Mouse (Mus musculus) neural tube, embryonic 13.5 days (tissue): ENCODE measurements at regions not wholly inside any gene's neighbourhood (a gene's known extent, or its start where the extent isn't known, plus 50 kb on each side); places are given as distances from the start of the nearest gene placed in this dataset.
"Not testable (repeated sequence)": the region's sequence is repeated elsewhere in the genome, so short reads cannot be mapped to it uniquely, and the experiment has no call there.

Source experiments
- ATAC-seq: fragments of 200-750 bp; cut with Nextera tagmentation; 2 replicates; pipeline ENCODE4 v1.8.0; 2017; ENCODE audit warnings: low read depth, mild to moderate bottlenecking, moderate TSS enrichment, moderate library complexity
- H3K27ac ChIP-seq: fragments of 300-500 bp; sonication (generic); replicated peaks from 2 replicates; pipeline ENCODE4 v1.5.1; 2015; ENCODE audit warnings: moderate library complexity, mild to moderate bottlenecking, inconsistent platforms
- H3K27me3 ChIP-seq: fragments of 300-500 bp; sonication (generic); 2 replicates; pipeline ENCODE4 v1.6.1; 2015; ENCODE audit warnings: mild to moderate bottlenecking, inconsistent platforms
- H3K36me3 ChIP-seq: fragments of 300-500 bp; sonication (generic); 2 replicates; pipeline ENCODE4 v1.6.1; 2015; ENCODE audit warnings: mild to moderate bottlenecking, inconsistent platforms
- H3K4me1 ChIP-seq: fragments of 300-500 bp; sonication (generic); replicated peaks from 2 replicates; pipeline ENCODE4 v1.6.1; 2015; ENCODE audit warnings: inconsistent platforms
- H3K4me2 ChIP-seq: fragments of 300-500 bp; sonication (generic); 2 replicates; pipeline ENCODE4 v1.6.1; 2015; ENCODE audit warnings: inconsistent platforms, mild to moderate bottlenecking, moderate library complexity
- H3K4me3 ChIP-seq: fragments of 300-500 bp; sonication (generic); 2 replicates; pipeline ENCODE4 v1.5.1; 2015; ENCODE audit warnings: mild to moderate bottlenecking, inconsistent platforms
- H3K9ac ChIP-seq: fragments of 300-500 bp; sonication (generic); 2 replicates; pipeline ENCODE4 v1.6.1; 2015; ENCODE audit warnings: moderate library complexity, mild to moderate bottlenecking, inconsistent platforms
- H3K9me3 ChIP-seq: fragments of 300-500 bp; sonication (generic); 2 replicates; pipeline ENCODE4 v1.6.1; 2016; ENCODE audit warnings: inconsistent platforms
- WGBS: fragments of 180-500 bp; shearing (Covaris S2); methylation state at CpG from one replicate; pipeline ENCODE4 v1.1.7; 2015; 5-methylcytosine and 5-hydroxymethylcytosine counted together

DNA sequence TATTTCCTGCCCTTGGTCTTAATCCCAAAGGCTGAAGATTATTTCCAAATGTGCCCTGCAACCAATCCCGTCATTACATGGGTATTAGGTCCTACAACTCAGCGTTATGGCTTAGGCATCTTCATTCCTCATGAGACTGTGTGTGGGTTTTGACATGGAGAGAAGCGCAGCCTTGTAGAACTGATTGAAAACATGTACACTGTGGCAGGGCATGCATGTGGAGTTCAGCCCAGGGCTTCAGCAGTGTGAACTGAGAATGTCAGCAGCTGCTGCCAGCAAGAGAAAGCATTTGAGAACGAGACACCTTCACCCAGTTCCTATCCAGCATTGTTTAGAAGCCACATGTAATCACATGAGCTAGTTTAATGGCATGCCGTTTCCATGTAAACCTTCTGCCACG lies 149.3 kb downstream of the Lyplal1 start:
- Histone ChIP-seq H3K4me2 (no peak overlapping the region), H3K36me3 (no peaks in the 10 kb centered on the region), H3K9me3 (no peaks in the 10 kb centered on the region), H3K4me3 (no peak overlapping the region), H3K4me1 (no peaks in the 10 kb centered on the region), H3K27me3 (no peaks in the 10 kb centered on the region), H3K9ac (no peak overlapping the region), H3K27ac (no peak overlapping the region)
- ATAC-seq, result no peak
- 81% methylated on average over 6 of the region's 6 CpGs for WGBS

DNA sequence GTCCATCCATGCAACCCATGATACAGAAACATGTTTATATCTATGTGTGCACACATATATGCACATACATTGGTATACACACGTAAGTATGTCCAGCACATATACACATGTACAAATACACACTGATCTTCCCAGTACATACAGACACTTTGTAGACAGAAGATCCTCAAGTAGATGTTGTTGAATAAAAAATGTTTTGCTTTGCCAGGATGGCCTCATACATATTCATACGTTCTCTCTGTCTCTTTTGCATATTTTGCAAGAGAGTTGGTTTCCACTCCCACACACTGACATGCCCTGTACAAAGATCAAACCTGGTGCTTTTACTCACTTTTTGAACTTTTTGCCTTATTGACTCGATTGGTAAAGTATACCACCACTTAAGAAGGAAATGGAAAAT lies 148.5 kb downstream of the Lyplal1 start:
- Histone ChIP-seq H3K27ac (no peak overlapping the region), H3K36me3 (no peaks in the 10 kb centered on the region), H3K9ac (no peak overlapping the region), H3K9me3 (no peaks in the 10 kb centered on the region), H3K4me1 (no peaks in the 10 kb centered on the region), H3K27me3 (no peaks in the 10 kb centered on the region), H3K4me2 (no peak overlapping the region), H3K4me3 (no peak overlapping the region)
- ATAC-seq, result no peak
- WGBS, result 84% methylated on average over 3 of the region's 3 CpGs

GRCm38 (mm10) chr1:185969231-185969630 lies 147.9 kb downstream of the Lyplal1 start:
- 21% methylated on average over 2 of the region's 2 CpGs for WGBS
- H3K4me2 ChIP-seq, result no peak overlapping the region
- H3K4me1 ChIP-seq, result no peaks in the 10 kb centered on the region
- H3K27ac ChIP-seq, result no peak overlapping the region
- H3K27me3 ChIP-seq, result no peaks in the 10 kb centered on the region
- ATAC-seq, result no peak
- H3K9me3 ChIP-seq, result no peaks in the 10 kb centered on the region
- no peak overlapping the region for H3K4me3 ChIP-seq
- H3K9ac ChIP-seq, result no peak overlapping the region
- H3K36me3 ChIP-seq, result no peaks in the 10 kb centered on the region

- H3K27ac ChIP-seq, result no peak overlapping the region
- H3K27me3 ChIP-seq, result no peaks in the 10 kb centered on the region
- H3K36me3 ChIP-seq, result no peaks in the 10 kb centered on the region
- no peak overlapping the region for H3K9ac ChIP-seq
- H3K4me3 ChIP-seq, result no peak overlapping the region
- H3K4me1 ChIP-seq, result no peaks in the 10 kb centered on the region
- 88% methylated on average over 2 of the region's 2 CpGs for WGBS
- no peaks in the 10 kb centered on the region for H3K9me3 ChIP-seq
- H3K4me2 ChIP-seq, result no peak overlapping the region
- ATAC-seq, result no peak
Observed at GRCm38 (mm10) chr1:185977075-185977474, 140.0 kb downstream of the Lyplal1 start.

DNA sequence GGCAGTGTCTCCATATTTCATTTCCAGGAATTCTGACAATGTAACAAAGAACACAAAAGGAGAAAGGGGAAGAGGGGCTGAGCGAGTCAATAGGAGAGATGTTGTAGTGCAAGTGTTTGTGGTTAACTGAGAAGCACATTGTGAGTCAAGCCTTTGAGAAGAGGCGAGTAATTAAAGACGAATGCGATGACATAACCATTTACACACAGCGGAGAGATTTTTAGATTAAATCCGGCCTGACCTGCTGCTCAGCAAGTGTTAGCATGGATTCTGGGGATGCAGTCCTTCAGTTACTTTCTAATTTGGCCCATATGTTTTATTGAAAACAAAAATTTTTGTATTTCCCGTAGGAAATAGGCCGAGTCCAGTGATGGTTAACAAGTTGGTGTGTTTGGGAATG lies 127.7 kb downstream of the Lyplal1 start:
- Histone ChIP-seq H3K9me3 (no peaks in the 10 kb centered on the region), H3K9ac (no peak overlapping the region), H3K4me3 (no peak overlapping the region), H3K27ac (no peak overlapping the region), H3K4me2 (no peak overlapping the region), H3K27me3 (no peaks in the 10 kb centered on the region), H3K4me1 (no peaks in the 10 kb centered on the region), H3K36me3 (no peaks in the 10 kb centered on the region)
- WGBS, result 59% methylated on average over 8 of the region's 8 CpGs
- ATAC-seq, result no peak

DNA sequence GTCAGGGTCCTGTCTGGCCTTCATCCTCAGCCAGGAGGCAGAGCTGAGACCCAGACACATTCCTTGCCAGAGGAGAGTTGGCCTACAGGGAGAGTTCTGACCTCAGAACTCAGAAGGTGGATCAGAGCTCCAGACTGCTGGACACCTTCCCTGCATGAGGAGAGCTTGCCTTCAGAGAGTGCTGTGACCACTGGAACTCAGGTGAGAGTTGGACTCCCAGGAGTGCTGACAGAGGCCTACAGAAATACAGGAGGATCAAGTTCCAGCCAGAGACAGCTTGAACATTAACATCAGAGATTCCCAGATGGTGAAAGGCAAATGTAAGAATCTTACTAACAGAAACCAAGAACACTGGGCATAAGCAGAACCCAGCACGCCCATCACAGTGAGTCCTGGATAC lies 117.0 kb downstream of the Lyplal1 start:
- not testable (repeated sequence) for H3K4me3 ChIP-seq, H3K27ac ChIP-seq, H3K36me3 ChIP-seq, ATAC-seq, H3K4me1 ChIP-seq, H3K9ac ChIP-seq, H3K4me2 ChIP-seq, H3K9me3 ChIP-seq, H3K27me3 ChIP-seq
- WGBS, result 94% methylated on average over 1 of the region's 1 CpGs

DNA sequence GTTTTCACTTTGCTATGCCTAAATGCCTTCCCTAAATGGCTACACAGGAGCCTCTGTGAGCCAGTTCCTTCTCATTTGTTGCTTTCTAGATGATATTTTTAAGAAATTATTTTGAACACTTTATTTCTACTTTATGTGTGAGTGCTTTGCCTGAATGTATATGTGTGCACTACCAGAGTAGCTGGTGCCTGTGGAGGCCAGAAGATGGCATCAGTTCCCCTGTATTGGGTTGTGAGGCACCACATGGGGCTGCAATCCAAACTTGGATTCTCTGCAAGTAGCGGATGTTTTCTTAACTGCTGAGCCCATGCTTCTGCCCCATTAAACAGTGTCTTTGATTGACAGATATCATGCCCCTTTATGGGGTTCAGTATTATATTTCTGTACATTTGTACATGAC lies 103.7 kb downstream of the Lyplal1 start:
- Histone ChIP-seq H3K9me3 (no peaks in the 10 kb centered on the region), H3K9ac (no peak overlapping the region), H3K27ac (no peak overlapping the region), H3K4me2 (no peak overlapping the region), H3K36me3 (no peaks in the 10 kb centered on the region), H3K4me3 (no peak overlapping the region), H3K4me1 (no peaks in the 10 kb centered on the region), H3K27me3 (no peaks in the 10 kb centered on the region)
- WGBS, result 80% methylated on average over 1 of the region's 1 CpGs
- no peak for ATAC-seq

GRCm38 (mm10) chr1:186014166-186014565 lies 102.9 kb downstream of the Lyplal1 start:
- H3K4me1 ChIP-seq, result no peaks in the 10 kb centered on the region
- no peak overlapping the region for H3K27ac ChIP-seq
- H3K4me3 ChIP-seq, result no peak overlapping the region
- H3K27me3 ChIP-seq, result no peaks in the 10 kb centered on the region
- H3K9ac ChIP-seq, result no peak overlapping the region
- no peaks in the 10 kb centered on the region for H3K36me3 ChIP-seq
- no peak for ATAC-seq
- WGBS, result 90% methylated on average over 1 of the region's 1 CpGs
- no peaks in the 10 kb centered on the region for H3K9me3 ChIP-seq
- no peak overlapping the region for H3K4me2 ChIP-seq

GRCm38 (mm10) chr1:186015831-186016561 lies 101.1 kb downstream of the Lyplal1 start:
- Histone ChIP-seq H3K4me2 (no peak overlapping the region), H3K4me3 (no peak overlapping the region), H3K27ac (no peak overlapping the region), H3K9ac (no peak overlapping the region), H3K9me3 (no peaks in the 10 kb centered on the region), H3K27me3 (no peaks in the 10 kb centered on the region), H3K4me1 (no peaks in the 10 kb centered on the region), H3K36me3 (no peaks in the 10 kb centered on the region)
- WGBS, result 84% methylated on average over 8 of the region's 8 CpGs
- no peak for ATAC-seq

GRCm38 (mm10) chr1:186017547-186017946 lies 99.6 kb downstream of the Lyplal1 start:
- WGBS, result 83% methylated on average over 1 of the region's 1 CpGs
- Histone ChIP-seq H3K4me3 (no peak overlapping the region), H3K4me2 (no peak overlapping the region), H3K4me1 (no peaks in the 10 kb centered on the region), H3K27me3 (no peaks in the 10 kb centered on the region), H3K36me3 (no peaks in the 10 kb centered on the region), H3K9me3 (no peaks in the 10 kb centered on the region), H3K9ac (no peak overlapping the region), H3K27ac (no peak overlapping the region)
- ATAC-seq, result no peak

GRCm38 (mm10) chr1:186019511-186019910 lies 97.6 kb downstream of the Lyplal1 start:
- WGBS, result 81% methylated on average over 5 of the region's 5 CpGs
- no peak for ATAC-seq
- Histone ChIP-seq H3K27me3 (no peaks in the 10 kb centered on the region), H3K4me2 (no peak overlapping the region), H3K9ac (no peak overlapping the region), H3K36me3 (no peaks in the 10 kb centered on the region), H3K4me1 (no peaks in the 10 kb centered on the region), H3K4me3 (no peak overlapping the region), H3K27ac (no peak overlapping the region), H3K9me3 (0 out of 2 replicates have a peak, but pooled peaks cover 5% of the 10 kb centered on the region)

- H3K4me1 ChIP-seq, result no peaks in the 10 kb centered on the region
- WGBS, result 55% methylated on average over 10 of the region's 10 CpGs
Observed at GRCm38 (mm10) chr1:186031951-186032350, 85.2 kb downstream of the Lyplal1 start.

DNA sequence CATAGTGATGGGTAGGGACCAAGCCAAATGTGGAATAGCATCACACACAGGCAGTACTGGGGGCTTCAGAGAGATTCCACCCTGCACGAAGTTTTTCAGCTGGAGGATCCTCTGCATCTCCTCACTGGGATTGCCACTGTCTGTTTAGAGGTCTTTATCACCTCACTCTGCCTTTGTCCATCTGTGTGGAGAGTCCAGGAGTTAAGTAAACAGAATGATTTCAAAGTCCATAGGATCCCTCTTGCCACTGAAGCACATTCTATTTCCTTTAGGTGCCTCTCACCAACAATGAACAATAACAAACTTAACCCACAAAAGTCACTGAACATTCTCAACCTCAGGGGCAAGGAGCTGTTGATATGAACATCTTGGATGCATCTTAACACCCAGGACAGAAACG lies 82.7 kb downstream of the Lyplal1 start:
- Histone ChIP-seq H3K36me3 (no peaks in the 10 kb centered on the region), H3K4me3 (no peak overlapping the region), H3K9ac (no peak overlapping the region), H3K27me3 (no peaks in the 10 kb centered on the region), H3K4me1 (no peaks in the 10 kb centered on the region), H3K9me3 (no peaks in the 10 kb centered on the region), H3K4me2 (no peak overlapping the region), H3K27ac (no peak overlapping the region)
- no peak for ATAC-seq
- 82% methylated on average over 2 of the region's 2 CpGs for WGBS

More at GRCm38 (mm10) chr1:186031951-186032350, 85.2 kb downstream of the Lyplal1 start:
- no peaks in the 10 kb centered on the region for H3K27me3 ChIP-seq
- no peak overlapping the region for H3K4me2 ChIP-seq
- no peaks in the 10 kb centered on the region for H3K36me3 ChIP-seq
- H3K9me3 ChIP-seq, result no peaks in the 10 kb centered on the region
- no peak overlapping the region for H3K9ac ChIP-seq
- no peak overlapping the region for H3K4me3 ChIP-seq
- ATAC-seq, result no peak
- H3K27ac ChIP-seq, result no peak overlapping the region
